Mouse (Mus musculus) embryonic fibroblast, embryonic 13.5 days (primary cell): Measurements from ENCODE around the gene Plekhg2. TPM values are rescaled to one million over a fixed set of nuclear protein-coding genes. Genes with fewer than 3 reads are reported as not detected.

Experiments used
- H3K27ac ChIP-seq: 2 replicates; pipeline ENCODE4 v1.5.1; 2012; ENCODE audit warnings: low read length, control low read depth, inconsistent platforms; ENCODE audit not compliant: insufficient read depth
- H3K4me1 ChIP-seq: 2 replicates; pipeline ENCODE4 v1.6.1; 2011; ENCODE audit warnings: low read length; ENCODE audit not compliant: control insufficient read depth, insufficient read depth
- H3K4me3 ChIP-seq: 2 replicates; pipeline ENCODE4 v1.5.1; 2011; ENCODE audit warnings: mild to moderate bottlenecking, control low read depth, low read length; ENCODE audit not compliant: insufficient read depth
- CTCF ChIP-seq: IDR thresholded peaks from 2 replicates; pipeline ENCODE4 v1.5.1; 2011; ENCODE audit warnings: mild to moderate bottlenecking, control low read depth, low read length, moderate library complexity, borderline replicate concordance; ENCODE audit not compliant: insufficient read depth
- POLR2A ChIP-seq: IDR thresholded peaks from 2 replicates; pipeline ENCODE4 v1.6.1; 2011; ENCODE audit warnings: low read depth, mild to moderate bottlenecking, control low read depth, low read length, moderate library complexity
- polyA plus RNA-seq: library from polyadenylated mRNA; stranded (reverse); fragments of >200 nt; gene quantifications from 2 replicates; pipeline ENCODE4 v1.2.4, GENCODE M21; 2011; ENCODE audit warnings: low read depth; ENCODE audit not compliant: missing spikeins, insufficient read length

The Plekhg2 gene
- polyA plus RNA-seq, 1 experiment = 68.5 TPM

- TF ChIP-seq CTCF (no peak), POLR2A (no peak)
- H3K27ac ChIP-seq = no peak overlapping the region
- peaks cover 10% of the 10 kb centered on the region; the same call in 1 of the 2 replicates for H3K4me1 ChIP-seq
- no peak overlapping the region for H3K4me3 ChIP-seq
Measured at GRCm38 (mm10) chr7:28383606-28384005, 11.2 kb upstream of the Plekhg2 start.

GRCm38 (mm10) chr7:28382981-28383396 is 10.6 kb upstream of the Plekhg2 start:
- peaks cover 10% of the 10 kb centered on the region; the same call in 1 of the 2 replicates for H3K4me1 ChIP-seq
- no peak for TF ChIP-seq POLR2A
- no peak for TF ChIP-seq CTCF
- peak overlapping the region; percentile 99; the same call in 1 of the 2 replicates for H3K27ac ChIP-seq
- H3K4me3 ChIP-seq = no peak overlapping the region

GRCm38 (mm10) chr7:28382347-28382951 is 10.1 kb upstream of the Plekhg2 start:
- no peak; the same call in 1 of the 2 replicates for TF ChIP-seq POLR2A
- no peak for TF ChIP-seq CTCF
- H3K4me1 ChIP-seq = peaks cover 10% of the 10 kb centered on the region; the same call in 1 of the 2 replicates
- H3K27ac ChIP-seq = peak overlapping the region; percentile 99
- H3K4me3 ChIP-seq = no peak overlapping the region

DNA sequence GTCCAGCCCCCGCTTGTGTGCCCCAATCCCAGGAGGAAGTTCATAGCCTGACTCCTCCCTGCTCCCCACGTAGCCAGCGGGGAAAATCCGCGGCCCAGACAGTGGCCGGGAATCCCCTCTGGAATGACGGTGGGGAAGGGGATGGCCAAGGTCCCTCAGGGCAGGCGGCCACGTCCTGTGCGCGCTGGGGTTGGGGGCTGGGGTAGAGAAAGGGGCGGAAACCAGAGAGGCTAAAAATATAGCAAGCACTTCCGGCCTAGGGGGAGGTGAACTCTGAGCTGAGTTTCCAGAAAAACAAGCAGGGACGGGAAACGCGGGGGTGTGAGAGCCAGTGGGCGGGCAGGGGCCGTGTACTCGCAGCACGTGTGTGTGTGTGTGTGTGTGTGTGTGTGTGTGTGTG is 9.5 kb upstream of the Plekhg2 start:
- peaks cover 10% of the 10 kb centered on the region; the same call in 1 of the 2 replicates for H3K4me1 ChIP-seq
- TF ChIP-seq POLR2A (no peak), CTCF (no peak)
- peak overlapping the region; percentile 24 for H3K4me3 ChIP-seq
- peak overlapping the region; percentile 99 for H3K27ac ChIP-seq

- Histone ChIP-seq H3K27ac (peak overlapping the region; percentile 99), H3K4me1 (peaks cover 10% of the 10 kb centered on the region; the same call in 1 of the 2 replicates), H3K4me3 (peak overlapping the region; percentile 24)
- TF ChIP-seq CTCF = no peak
- TF ChIP-seq POLR2A = peak; percentile 47
Measured at GRCm38 (mm10) chr7:28381017-28381790, 8.8 kb upstream of the Plekhg2 start.

DNA sequence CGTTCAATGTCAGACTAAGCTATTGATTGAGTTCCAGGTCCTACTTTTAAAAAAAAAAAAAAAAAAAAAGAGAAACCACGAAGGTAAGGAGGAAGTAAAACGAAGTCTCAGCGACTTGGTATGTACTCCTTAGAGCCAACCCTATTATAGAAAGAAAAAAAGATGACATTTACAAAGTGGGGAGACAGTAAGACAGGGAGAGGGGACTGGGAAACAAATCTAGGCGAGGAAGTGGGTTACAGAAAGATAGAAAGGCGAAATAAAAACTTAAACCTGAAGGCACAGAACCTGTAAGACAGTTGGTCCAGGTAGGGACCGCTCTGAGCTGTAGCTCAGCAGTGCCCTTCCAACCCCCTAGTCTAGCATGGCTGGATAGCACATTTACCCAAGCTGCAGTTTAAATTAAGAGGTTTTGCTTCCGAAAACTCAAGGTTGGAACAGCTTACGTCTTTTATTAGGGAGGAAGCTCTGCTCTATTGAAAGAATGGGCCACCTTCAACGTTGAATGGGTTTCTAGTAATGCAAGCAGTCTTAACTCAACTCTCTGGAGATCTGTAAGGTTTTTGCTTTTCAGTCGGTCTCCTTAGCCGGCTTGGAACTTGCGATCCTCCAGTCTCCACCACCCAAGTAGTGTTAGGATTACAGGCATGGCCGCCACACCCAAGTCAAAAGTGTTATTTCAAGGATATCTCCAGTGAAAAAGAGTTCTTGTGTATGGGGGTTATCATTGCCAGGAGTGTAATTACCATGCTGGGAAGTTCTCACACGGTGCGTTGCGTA is 8.0 kb upstream of the Plekhg2 start, which contains the start of gene Zfp36:
Zfp36 (minus strand) TSS at position 17 of the 780 bp plus-strand sequence.
- peak within 1 kb of the TSS; percentile 87 for H3K4me3 ChIP-seq
- H3K4me1 ChIP-seq = peaks cover 10% of the 10 kb centered on the region; the same call in 1 of the 2 replicates
- TF ChIP-seq POLR2A = no peak; the same call in 1 of the 2 replicates
- no peak for TF ChIP-seq CTCF
- H3K27ac ChIP-seq = peak within 1 kb of the TSS; percentile 99

DNA sequence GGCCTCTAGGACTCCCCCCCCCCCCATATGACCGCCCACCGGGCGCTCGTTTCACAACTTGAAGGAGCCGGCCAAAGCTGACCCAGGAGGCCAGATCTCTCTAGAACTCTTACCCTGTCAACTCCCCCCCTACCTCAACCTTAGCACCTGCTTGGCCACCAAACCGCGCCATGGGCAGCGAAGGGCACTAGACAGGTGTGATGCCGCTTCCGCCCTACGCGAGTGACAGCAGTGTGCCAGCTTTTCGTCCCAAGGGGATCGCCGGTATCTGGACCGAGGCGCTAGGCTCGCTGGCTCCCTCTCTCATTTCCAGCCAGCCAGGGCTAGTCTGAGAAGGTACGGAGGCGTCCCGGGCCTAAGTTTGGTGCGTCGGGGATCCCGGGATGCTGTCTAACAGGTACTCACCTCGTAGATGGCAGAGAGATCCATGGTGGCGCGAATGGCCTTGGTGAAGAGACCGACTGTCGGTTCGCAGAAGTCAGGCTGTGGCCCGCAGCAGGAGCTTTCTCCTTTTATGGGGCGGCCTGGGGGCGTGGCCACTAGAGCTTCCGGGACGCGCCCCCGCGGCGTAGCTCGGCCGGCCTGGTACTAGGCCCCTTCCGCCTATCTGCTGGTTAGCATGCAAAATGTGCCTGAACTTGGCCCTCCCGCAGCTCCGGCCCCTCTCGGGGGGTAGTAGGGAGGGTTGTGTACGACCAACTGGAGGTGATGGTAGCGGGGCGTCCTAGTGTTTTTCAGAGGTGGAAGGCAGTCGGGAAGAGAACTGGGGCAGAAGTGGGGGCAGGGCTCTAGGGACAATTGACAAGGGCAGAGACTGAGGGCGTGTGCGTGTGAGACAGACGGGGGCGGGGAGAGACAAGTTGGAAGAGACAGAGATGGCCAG is 6.6 kb upstream of the Plekhg2 start:
- Histone ChIP-seq H3K4me1 (peaks cover 10% of the 10 kb centered on the region; the same call in 1 of the 2 replicates), H3K4me3 (peak overlapping the region; percentile 87)

DNA sequence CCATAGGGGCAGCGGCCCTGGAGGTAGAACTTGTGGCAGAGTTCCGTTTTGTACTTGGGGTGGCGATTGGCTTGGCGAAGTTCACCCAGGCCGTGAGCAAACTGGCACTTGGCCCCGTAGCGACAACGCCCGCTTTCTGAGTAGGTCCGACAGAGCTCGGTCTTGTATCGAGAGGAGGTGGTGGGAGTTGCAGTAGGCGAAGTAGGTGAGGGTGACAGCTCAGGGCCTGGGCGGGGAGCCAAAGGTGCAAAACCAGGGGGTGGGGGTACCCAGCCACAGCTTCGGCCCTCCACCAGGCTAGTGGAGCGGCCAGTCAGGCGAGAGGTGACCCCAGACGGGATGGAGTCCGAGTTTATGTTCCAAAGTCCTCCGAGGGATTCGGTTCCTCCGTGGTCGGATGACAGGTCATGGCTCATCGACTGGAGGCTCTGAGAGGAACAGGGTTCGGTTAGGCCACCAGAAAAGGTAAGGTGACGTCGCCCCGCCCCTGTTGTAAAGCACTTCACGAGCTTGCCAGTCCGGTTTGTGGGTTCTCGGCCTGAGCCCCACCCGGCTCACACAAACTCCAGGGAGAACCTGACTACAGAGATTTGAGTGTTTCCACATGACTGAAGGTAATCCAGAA is 5.8 kb upstream of the Plekhg2 start:
- H3K4me3 ChIP-seq = peak overlapping the region; percentile 87
- peak; percentile 58 for TF ChIP-seq POLR2A
- no peak for TF ChIP-seq CTCF
- H3K4me1 ChIP-seq = peaks cover 9% of the 10 kb centered on the region; the same call in 1 of the 2 replicates
- H3K27ac ChIP-seq = peak overlapping the region; percentile 79

More for the DNA sequence above, 6.6 kb upstream of the Plekhg2 start:
- TF ChIP-seq POLR2A (peak; percentile 100), CTCF (no peak)
- peak overlapping the region; percentile 79 for H3K27ac ChIP-seq
